Mouse (Mus musculus): ENCODE measurements around the gene Inpp4b. TPM values are rescaled to one million over a fixed set of nuclear protein-coding genes. Genes with fewer than 3 reads are reported as not detected.

Inpp4b gene
- polyA plus RNA-seq, 1 experiment from 2014 or later: 20.7 TPM

GRCm38 (mm10) chr8:81766033-81766432 lies 423.7 kb downstream of the Inpp4b start:
- H3K9ac ChIP-seq (replicated peaks; ENCODE audit: low read depth): no peak overlapping the region
- DNase-seq (ENCODE audit: low spot score): no peak
- no peak for TF ChIP-seq CTCF (IDR thresholded peaks at IDR 0.05)
- TF ChIP-seq EP300 (IDR thresholded peaks at IDR 0.05): no peak
- H3K4me1 ChIP-seq (ENCODE audit: insufficient read depth, low read depth, low read length): no peaks in the 10 kb centered on the region
- H3K4me3 ChIP-seq (ENCODE audit: low read depth, low read length): no peak overlapping the region
- WGBS: 73% methylated on average over 5 of the region's 5 CpGs
- H3K36me3 ChIP-seq (ENCODE audit: insufficient read depth, low read length): no peaks in the 10 kb centered on the region
- no peaks in the 10 kb centered on the region for H3K27me3 ChIP-seq (replicated peaks; ENCODE audit: insufficient read depth, low read length)
- ATAC-seq: no peak
- no peak overlapping the region for H3K4me2 ChIP-seq (replicated peaks; ENCODE audit: low read depth, low read length)
- no peaks in the 10 kb centered on the region for H3K9me3 ChIP-seq (ENCODE audit: low read length)
- no peak overlapping the region for H3K27ac ChIP-seq (ENCODE audit: low read length)

DNA sequence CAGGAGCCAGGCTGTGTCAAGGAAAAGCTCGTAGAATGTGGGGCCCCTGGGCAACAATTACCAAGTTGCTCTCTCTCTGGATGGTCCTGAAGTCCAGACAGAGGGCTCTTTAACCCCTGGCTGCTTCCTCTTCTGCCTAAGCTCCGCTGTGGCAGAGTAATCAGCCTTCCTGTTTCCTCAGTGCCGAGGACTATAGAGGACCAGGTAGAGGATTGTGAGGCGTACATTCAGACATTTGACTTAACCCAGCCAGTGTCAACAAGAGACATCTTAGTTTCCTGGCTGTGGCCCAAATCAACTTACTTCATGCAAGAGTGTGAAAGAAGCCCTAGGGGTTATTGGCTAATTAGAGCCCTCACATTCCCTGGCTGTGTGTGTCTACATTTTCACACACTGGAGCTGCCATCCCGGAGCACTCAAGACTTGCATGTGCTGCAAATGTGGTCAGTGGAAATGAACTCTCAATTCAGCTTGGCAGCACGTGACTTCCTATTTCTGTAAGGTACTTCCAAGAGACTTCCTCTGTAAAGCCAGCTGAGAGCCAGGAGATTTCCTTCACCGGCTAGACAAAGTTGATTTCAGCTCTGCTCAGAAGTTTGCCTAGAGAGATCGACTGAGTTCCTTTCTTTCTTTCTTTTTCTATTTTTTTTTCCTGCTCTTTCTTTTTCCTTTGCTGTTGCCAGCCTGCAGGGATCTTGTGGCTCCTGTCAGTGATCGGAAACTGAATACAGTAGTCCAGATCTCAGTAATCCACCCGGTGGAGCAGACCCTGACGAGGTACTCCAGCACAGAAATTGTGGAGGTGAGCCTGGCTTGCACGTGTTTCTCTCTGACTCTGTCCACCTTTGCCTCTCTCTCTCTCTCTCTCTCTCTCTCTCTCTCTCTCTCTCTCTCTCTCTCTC lies 425.3 kb downstream of the Inpp4b start:
- TF ChIP-seq CTCF (IDR thresholded peaks at IDR 0.05) (no peak), EP300 (IDR thresholded peaks at IDR 0.05) (peak; percentile 64)
- Histone ChIP-seq H3K36me3 (ENCODE audit: insufficient read depth, low read length) (no peaks in the 10 kb centered on the region), H3K4me1 (ENCODE audit: insufficient read depth, low read depth, low read length) (no peaks in the 10 kb centered on the region), H3K27me3 (replicated peaks; ENCODE audit: insufficient read depth, low read length) (no peaks in the 10 kb centered on the region), H3K9me3 (ENCODE audit: low read length) (no peaks in the 10 kb centered on the region), H3K4me2 (replicated peaks; ENCODE audit: low read depth, low read length) (peak overlapping the region; percentile 54), H3K27ac (ENCODE audit: low read length) (peak overlapping the region; percentile 63), H3K4me3 (ENCODE audit: low read depth, low read length) (peak overlapping the region; percentile 38), H3K9ac (replicated peaks; ENCODE audit: low read depth) (no peak overlapping the region)
- 8% methylated on average over 12 of the region's 12 CpGs for WGBS
- ATAC-seq (peak; percentile 85), DNase-seq (ENCODE audit: low spot score) (peak; percentile 81)

DNA sequence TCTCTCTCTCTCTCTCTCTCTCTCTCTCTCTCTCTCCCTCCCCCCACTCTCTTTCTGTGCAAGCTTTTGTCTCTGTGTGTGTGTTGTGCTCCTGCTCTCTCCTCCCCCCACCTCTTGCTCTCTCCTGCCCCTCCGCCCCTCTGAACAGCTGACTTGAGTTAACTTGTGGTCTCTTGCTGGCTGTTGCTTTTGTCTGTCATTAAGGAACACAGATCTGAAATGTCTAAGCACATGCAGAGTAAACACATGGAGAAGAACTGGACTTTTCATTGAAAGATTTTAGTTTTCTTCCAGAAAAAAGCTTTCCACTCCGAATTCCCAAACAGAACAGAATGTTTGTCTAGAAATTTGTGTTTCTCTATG lies 425.9 kb downstream of the Inpp4b start:
- H3K9me3 ChIP-seq (ENCODE audit: low read length): no peaks in the 10 kb centered on the region
- ATAC-seq (0 out of 2 replicates have a peak, but pooled peaks have one; percentile 30), DNase-seq (ENCODE audit: low spot score) (peak; percentile 45)
- TF ChIP-seq EP300 (IDR thresholded peaks at IDR 0.05) (no peak), CTCF (IDR thresholded peaks at IDR 0.05) (no peak)
- peak overlapping the region; percentile 54 for H3K4me2 ChIP-seq (replicated peaks; ENCODE audit: low read depth, low read length)
- no peaks in the 10 kb centered on the region for H3K27me3 ChIP-seq (replicated peaks; ENCODE audit: insufficient read depth, low read length)
- no peaks in the 10 kb centered on the region for H3K36me3 ChIP-seq (ENCODE audit: insufficient read depth, low read length)
- peak overlapping the region; percentile 63 for H3K27ac ChIP-seq (ENCODE audit: low read length)
- 17% methylated on average over 2 of the region's 2 CpGs for WGBS
- no peak overlapping the region for H3K4me3 ChIP-seq (ENCODE audit: low read depth, low read length)
- H3K9ac ChIP-seq (replicated peaks; ENCODE audit: low read depth): no peak overlapping the region
- no peaks in the 10 kb centered on the region for H3K4me1 ChIP-seq (ENCODE audit: insufficient read depth, low read depth, low read length)

- no peak overlapping the region for H3K27ac ChIP-seq (ENCODE audit: low read length)
- TF ChIP-seq CTCF (IDR thresholded peaks at IDR 0.05) (no peak), EP300 (IDR thresholded peaks at IDR 0.05) (no peak)
- WGBS: 24% methylated on average over 2 of the region's 2 CpGs
Observed at GRCm38 (mm10) chr8:81768731-81769445, 426.5 kb downstream of the Inpp4b start.

DNA sequence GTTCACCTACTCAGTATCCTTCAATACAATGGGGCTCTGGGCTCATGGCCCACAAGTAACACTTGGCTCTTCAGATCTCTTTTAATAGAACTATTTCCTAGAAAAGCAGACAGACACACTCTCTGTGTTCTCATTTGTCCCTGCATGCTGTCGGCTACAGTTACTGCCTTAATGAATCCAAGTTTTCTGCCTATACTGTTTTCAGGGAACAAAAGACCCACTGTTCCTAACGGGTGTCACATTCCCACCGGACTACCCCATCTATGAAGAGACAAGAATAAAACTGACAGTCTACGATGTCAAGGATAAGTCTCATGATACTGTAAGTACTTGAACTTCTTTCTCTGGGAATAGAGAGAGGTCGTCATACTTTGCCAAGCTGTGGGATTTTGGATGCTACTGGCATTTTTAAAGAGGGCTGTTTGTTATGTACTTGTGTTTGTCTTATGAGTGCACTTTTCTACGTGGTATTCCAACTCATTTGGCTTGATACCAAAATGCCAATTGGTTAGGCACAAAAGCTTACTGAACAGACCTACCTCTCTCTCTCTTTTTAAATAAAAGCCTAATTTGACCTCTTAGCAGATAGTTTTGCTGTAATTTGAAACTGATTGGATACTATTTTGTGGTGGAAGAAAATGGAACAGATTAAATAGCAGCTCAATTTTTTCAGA lies 428.4 kb downstream of the Inpp4b start:
- H3K27me3 ChIP-seq (replicated peaks; ENCODE audit: insufficient read depth, low read length): no peaks in the 10 kb centered on the region
- H3K36me3 ChIP-seq (ENCODE audit: insufficient read depth, low read length): no peaks in the 10 kb centered on the region
- no peaks in the 10 kb centered on the region for H3K9me3 ChIP-seq (ENCODE audit: low read length)
- no peak for ATAC-seq
- no peak overlapping the region for H3K4me3 ChIP-seq (ENCODE audit: low read depth, low read length)
- H3K9ac ChIP-seq (replicated peaks; ENCODE audit: low read depth): no peak overlapping the region
- H3K4me1 ChIP-seq (ENCODE audit: insufficient read depth, low read depth, low read length): no peaks in the 10 kb centered on the region; the same call in 1 of the 2 replicates
- WGBS: 60% methylated on average over 6 of the region's 6 CpGs
- no peak overlapping the region for H3K4me2 ChIP-seq (replicated peaks; ENCODE audit: low read depth, low read length)
- H3K27ac ChIP-seq (ENCODE audit: low read length): no peak overlapping the region
- TF ChIP-seq EP300 (IDR thresholded peaks at IDR 0.05) (no peak), CTCF (IDR thresholded peaks at IDR 0.05) (no peak)
- DNase-seq (ENCODE audit: low spot score): no peak

More at GRCm38 (mm10) chr8:81768731-81769445, 426.5 kb downstream of the Inpp4b start:
- Histone ChIP-seq H3K4me2 (replicated peaks; ENCODE audit: low read depth, low read length) (peak overlapping the region; percentile 54; the same call in 1 of the 2 replicates), H3K9ac (replicated peaks; ENCODE audit: low read depth) (no peak overlapping the region), H3K27me3 (replicated peaks; ENCODE audit: insufficient read depth, low read length) (no peaks in the 10 kb centered on the region), H3K4me1 (ENCODE audit: insufficient read depth, low read depth, low read length) (no peaks in the 10 kb centered on the region; the same call in 1 of the 2 replicates), H3K36me3 (ENCODE audit: insufficient read depth, low read length) (no peaks in the 10 kb centered on the region), H3K4me3 (ENCODE audit: low read depth, low read length) (no peak overlapping the region), H3K9me3 (ENCODE audit: low read length) (no peaks in the 10 kb centered on the region)
- DNase-seq (ENCODE audit: low spot score): no peak
- no peak for ATAC-seq

DNA sequence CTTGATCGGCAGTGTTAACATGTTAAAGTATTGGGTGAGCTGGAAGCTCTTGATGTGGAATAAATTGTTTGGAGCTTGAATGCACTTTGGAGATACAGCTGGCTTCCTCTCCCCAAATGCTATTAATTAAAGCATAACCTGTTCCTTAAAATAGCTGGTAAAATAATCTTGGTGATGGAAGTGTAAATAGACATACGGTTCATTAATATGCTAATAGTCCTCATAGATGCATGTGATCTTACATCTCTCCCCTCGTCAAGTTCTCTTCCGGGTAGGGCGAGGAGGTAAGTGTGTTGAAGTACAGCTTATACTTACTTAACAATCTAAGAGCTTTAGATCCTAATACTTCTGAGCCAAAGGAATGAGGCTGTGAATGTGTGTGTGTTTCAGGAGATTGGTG lies 430.5 kb downstream of the Inpp4b start:
- DNase-seq (ENCODE audit: low spot score) (peak; percentile 44), ATAC-seq (no peak; the same call in 1 of the 2 replicates)
- H3K27me3 ChIP-seq (replicated peaks; ENCODE audit: insufficient read depth, low read length): no peaks in the 10 kb centered on the region
- peaks cover 3% of the 10 kb centered on the region; the same call in 1 of the 2 replicates for H3K4me1 ChIP-seq (ENCODE audit: insufficient read depth, low read depth, low read length)
- H3K27ac ChIP-seq (ENCODE audit: low read length): no peak overlapping the region
- no peak for TF ChIP-seq CTCF (IDR thresholded peaks at IDR 0.05)
- no peak for TF ChIP-seq EP300 (IDR thresholded peaks at IDR 0.05)
- H3K4me3 ChIP-seq (ENCODE audit: low read depth, low read length): no peak overlapping the region
- 63% methylated on average over 5 of the region's 5 CpGs for WGBS
- H3K4me2 ChIP-seq (replicated peaks; ENCODE audit: low read depth, low read length): no peak overlapping the region
- H3K36me3 ChIP-seq (ENCODE audit: insufficient read depth, low read length): no peaks in the 10 kb centered on the region
- no peak overlapping the region for H3K9ac ChIP-seq (replicated peaks; ENCODE audit: low read depth)
- no peaks in the 10 kb centered on the region for H3K9me3 ChIP-seq (ENCODE audit: low read length)

Measured in lung, postnatal 0 days (tissue).